Mouse (Mus musculus): ENCODE measurements around the gene Shank2. TPM values are rescaled to one million over a fixed set of nuclear protein-coding genes. Genes with fewer than 3 reads are reported as not detected.

The Shank2 gene
- polyA plus RNA-seq, 1 experiment from 2014 or later: 0.63 TPM

GRCm38 (mm10) chr7:144205837-144206236 lies 204.1 kb downstream of the Shank2 start:
- ATAC-seq (ENCODE audit: low read depth): no peak

DNA sequence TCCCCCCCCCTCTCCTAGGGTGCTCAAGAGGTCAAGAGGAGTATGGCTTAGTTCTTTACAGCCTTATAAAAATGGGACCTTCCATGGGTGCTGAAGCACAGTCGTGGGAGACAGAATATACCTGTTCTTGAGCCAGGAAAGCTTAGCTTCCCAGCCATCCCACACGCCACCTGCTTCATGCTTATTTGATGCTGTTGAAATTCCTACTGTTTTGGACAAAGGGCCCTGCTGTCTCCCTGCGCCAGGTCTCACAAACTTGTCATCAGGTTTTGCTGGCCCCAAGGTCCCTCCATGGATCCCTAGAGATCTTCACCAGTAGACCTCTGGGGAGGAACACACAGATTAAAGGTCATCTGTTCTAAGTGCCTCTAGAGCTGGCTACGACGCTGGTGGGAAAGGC lies 204.5 kb downstream of the Shank2 start:
- H3K9me3 ChIP-seq (replicated peaks; ENCODE audit: control insufficient read depth, low read length): no peaks in the 10 kb centered on the region
- no peak for ATAC-seq (ENCODE audit: low read depth)
- H3K4me1 ChIP-seq (ENCODE audit: control insufficient read depth, low read depth, low read length): no peaks in the 10 kb centered on the region
- no peak overlapping the region for H3K4me2 ChIP-seq (ENCODE audit: low read depth, low read length)
- H3K27ac ChIP-seq (ENCODE audit: low read length): no peak overlapping the region
- H3K9ac ChIP-seq (ENCODE audit: low read depth, low read length): no peak overlapping the region
- H3K4me3 ChIP-seq (ENCODE audit: low read depth, low read length): no peak overlapping the region
- no peaks in the 10 kb centered on the region for H3K36me3 ChIP-seq (ENCODE audit: control insufficient read depth, insufficient read depth)
- 65% methylated on average over 5 of the region's 5 CpGs for WGBS (ENCODE audit: insufficient replicate concordance)
- H3K27me3 ChIP-seq (ENCODE audit: control insufficient read depth, insufficient read depth, low read depth, low read length): no peaks in the 10 kb centered on the region

More at GRCm38 (mm10) chr7:144205837-144206236, 204.1 kb downstream of the Shank2 start:
- H3K9me3 ChIP-seq (replicated peaks; ENCODE audit: control insufficient read depth, low read length): no peaks in the 10 kb centered on the region
- H3K4me3 ChIP-seq (ENCODE audit: low read depth, low read length): no peak overlapping the region
- no peak overlapping the region for H3K4me2 ChIP-seq (ENCODE audit: low read depth, low read length)
- 65% methylated on average over 3 of the region's 3 CpGs for WGBS (ENCODE audit: insufficient replicate concordance)
- no peak overlapping the region for H3K9ac ChIP-seq (ENCODE audit: low read depth, low read length)
- H3K36me3 ChIP-seq (ENCODE audit: control insufficient read depth, insufficient read depth): no peaks in the 10 kb centered on the region
- H3K4me1 ChIP-seq (ENCODE audit: control insufficient read depth, low read depth, low read length): no peaks in the 10 kb centered on the region
- H3K27me3 ChIP-seq (ENCODE audit: control insufficient read depth, insufficient read depth, low read depth, low read length): no peaks in the 10 kb centered on the region
- H3K27ac ChIP-seq (ENCODE audit: low read length): no peak overlapping the region

DNA sequence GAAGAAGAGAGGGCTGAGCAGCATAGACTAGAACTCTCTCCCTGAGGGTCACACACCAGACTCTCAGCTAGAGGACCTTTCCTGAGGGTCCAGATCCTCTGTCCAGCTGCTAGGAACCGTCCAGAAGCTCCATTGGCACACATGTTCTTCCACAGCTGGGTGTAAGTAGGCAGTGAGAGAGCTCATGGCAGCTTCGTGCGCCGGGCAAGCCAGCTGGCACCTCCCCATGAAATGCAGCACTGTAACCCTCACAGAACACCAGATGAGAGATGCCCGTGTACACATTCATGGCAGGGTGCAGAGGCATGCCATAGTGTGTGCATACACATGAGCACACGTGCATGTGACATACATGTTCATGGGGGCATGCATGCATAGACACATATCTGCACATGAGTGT lies 205.4 kb downstream of the Shank2 start:
- no peaks in the 10 kb centered on the region for H3K9me3 ChIP-seq (replicated peaks; ENCODE audit: control insufficient read depth, low read length)
- WGBS (ENCODE audit: insufficient replicate concordance): 58% methylated on average over 6 of the region's 6 CpGs
- no peak for ATAC-seq (ENCODE audit: low read depth)
- H3K36me3 ChIP-seq (ENCODE audit: control insufficient read depth, insufficient read depth): no peaks in the 10 kb centered on the region
- no peaks in the 10 kb centered on the region for H3K4me1 ChIP-seq (ENCODE audit: control insufficient read depth, low read depth, low read length)
- H3K27me3 ChIP-seq (ENCODE audit: control insufficient read depth, insufficient read depth, low read depth, low read length): no peaks in the 10 kb centered on the region
- no peak overlapping the region for H3K4me3 ChIP-seq (ENCODE audit: low read depth, low read length)
- no peak overlapping the region for H3K27ac ChIP-seq (ENCODE audit: low read length)
- H3K4me2 ChIP-seq (ENCODE audit: low read depth, low read length): no peak overlapping the region
- H3K9ac ChIP-seq (ENCODE audit: low read depth, low read length): no peak overlapping the region

DNA sequence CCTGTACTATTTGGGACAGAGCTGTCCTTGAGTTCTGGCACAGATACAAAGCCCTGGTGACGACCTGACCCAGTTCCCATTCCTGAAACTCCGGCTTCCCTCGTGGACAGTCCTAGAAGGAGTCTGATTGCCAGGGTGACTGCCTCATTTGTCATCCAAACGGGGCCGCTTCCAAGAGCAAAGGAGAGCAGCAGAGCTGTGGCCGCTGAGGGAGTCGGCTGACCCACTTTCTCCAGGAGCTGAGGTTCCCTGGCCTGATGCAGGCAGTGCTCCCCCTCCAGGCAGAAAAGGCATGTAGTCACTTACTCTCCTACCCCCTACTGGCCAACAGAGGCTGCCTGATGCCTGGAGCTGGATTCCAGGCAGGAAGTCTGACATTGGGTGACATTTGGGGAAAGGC lies 206.1 kb downstream of the Shank2 start:
- Histone ChIP-seq H3K9me3 (replicated peaks; ENCODE audit: control insufficient read depth, low read length) (no peaks in the 10 kb centered on the region), H3K36me3 (ENCODE audit: control insufficient read depth, insufficient read depth) (no peaks in the 10 kb centered on the region), H3K27ac (ENCODE audit: low read length) (no peak overlapping the region), H3K4me2 (ENCODE audit: low read depth, low read length) (no peak overlapping the region), H3K27me3 (ENCODE audit: control insufficient read depth, insufficient read depth, low read depth, low read length) (no peaks in the 10 kb centered on the region), H3K4me3 (ENCODE audit: low read depth, low read length) (no peak overlapping the region), H3K4me1 (ENCODE audit: control insufficient read depth, low read depth, low read length) (no peaks in the 10 kb centered on the region), H3K9ac (ENCODE audit: low read depth, low read length) (no peak overlapping the region)
- WGBS (ENCODE audit: insufficient replicate concordance): 32% methylated on average over 7 of the region's 7 CpGs
- no peak for ATAC-seq (ENCODE audit: low read depth)

DNA sequence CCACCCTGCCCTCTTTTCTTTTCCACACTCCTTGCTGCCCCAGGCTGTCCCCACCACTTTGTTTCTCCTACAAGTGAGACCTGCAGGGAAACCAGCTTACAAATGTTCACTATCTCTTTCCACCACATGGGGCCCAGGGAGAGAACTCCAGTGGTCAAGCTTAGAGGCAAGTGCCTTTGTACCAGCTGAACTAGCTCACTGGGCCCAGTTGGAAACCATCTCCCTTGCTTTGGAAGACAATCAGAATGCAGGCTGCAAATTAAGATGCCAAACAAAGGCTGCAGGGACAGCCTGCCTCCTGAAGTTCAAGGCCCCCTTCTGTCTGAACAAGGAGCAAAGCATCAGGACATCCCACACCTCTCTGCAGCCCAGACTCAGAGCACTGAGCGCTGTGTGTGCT lies 206.9 kb downstream of the Shank2 start:
- no peak overlapping the region for H3K9ac ChIP-seq (ENCODE audit: low read depth, low read length)
- WGBS (ENCODE audit: insufficient replicate concordance): 40% methylated on average over 1 of the region's 1 CpGs
- no peak overlapping the region for H3K4me2 ChIP-seq (ENCODE audit: low read depth, low read length)
- H3K27me3 ChIP-seq (ENCODE audit: control insufficient read depth, insufficient read depth, low read depth, low read length): no peaks in the 10 kb centered on the region
- no peak for ATAC-seq (ENCODE audit: low read depth)
- no peaks in the 10 kb centered on the region for H3K9me3 ChIP-seq (replicated peaks; ENCODE audit: control insufficient read depth, low read length)
- H3K36me3 ChIP-seq (ENCODE audit: control insufficient read depth, insufficient read depth): no peaks in the 10 kb centered on the region
- no peak overlapping the region for H3K27ac ChIP-seq (ENCODE audit: low read length)
- H3K4me1 ChIP-seq (ENCODE audit: control insufficient read depth, low read depth, low read length): no peaks in the 10 kb centered on the region
- no peak overlapping the region for H3K4me3 ChIP-seq (ENCODE audit: low read depth, low read length)

DNA sequence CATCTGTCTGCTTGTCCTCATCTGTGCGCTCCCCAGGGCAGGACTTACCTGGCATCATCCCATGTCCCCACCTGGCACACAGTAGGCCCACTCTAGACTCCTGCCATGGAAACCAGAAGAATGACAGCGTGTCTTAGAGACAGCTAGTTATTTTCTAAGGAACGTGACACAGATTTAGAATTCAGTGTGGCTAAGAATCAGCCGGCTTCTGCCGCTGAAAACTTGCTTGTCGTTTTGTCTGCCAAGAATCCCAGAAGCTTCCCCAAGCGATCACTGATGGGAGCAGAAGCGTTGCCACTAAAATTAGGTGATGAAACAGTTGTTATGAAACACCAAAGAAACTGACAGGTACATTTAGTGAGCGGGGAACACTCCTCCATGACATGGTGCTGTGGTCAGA lies 208.8 kb downstream of the Shank2 start:
- no peak overlapping the region for H3K27ac ChIP-seq (ENCODE audit: low read length)
- 61% methylated on average over 9 of the region's 9 CpGs for WGBS (ENCODE audit: insufficient replicate concordance)
- no peaks in the 10 kb centered on the region for H3K4me1 ChIP-seq (ENCODE audit: control insufficient read depth, low read depth, low read length)
- ATAC-seq (ENCODE audit: low read depth): no peak
- H3K4me3 ChIP-seq (ENCODE audit: low read depth, low read length): no peak overlapping the region
- no peak overlapping the region for H3K4me2 ChIP-seq (ENCODE audit: low read depth, low read length)
- H3K9ac ChIP-seq (ENCODE audit: low read depth, low read length): no peak overlapping the region
- H3K36me3 ChIP-seq (ENCODE audit: control insufficient read depth, insufficient read depth): no peaks in the 10 kb centered on the region
- no peaks in the 10 kb centered on the region for H3K27me3 ChIP-seq (ENCODE audit: control insufficient read depth, insufficient read depth, low read depth, low read length)
- no peaks in the 10 kb centered on the region for H3K9me3 ChIP-seq (replicated peaks; ENCODE audit: control insufficient read depth, low read length)

GRCm38 (mm10) chr7:144212694-144213093 lies 211.0 kb downstream of the Shank2 start:
- ATAC-seq (ENCODE audit: low read depth): no peak
- Histone ChIP-seq H3K27me3 (ENCODE audit: control insufficient read depth, insufficient read depth, low read depth, low read length) (no peaks in the 10 kb centered on the region), H3K4me2 (ENCODE audit: low read depth, low read length) (no peak overlapping the region), H3K36me3 (ENCODE audit: control insufficient read depth, insufficient read depth) (no peaks in the 10 kb centered on the region), H3K27ac (ENCODE audit: low read length) (no peak overlapping the region), H3K4me3 (ENCODE audit: low read depth, low read length) (no peak overlapping the region), H3K9me3 (replicated peaks; ENCODE audit: control insufficient read depth, low read length) (no peaks in the 10 kb centered on the region), H3K4me1 (ENCODE audit: control insufficient read depth, low read depth, low read length) (no peaks in the 10 kb centered on the region), H3K9ac (ENCODE audit: low read depth, low read length) (no peak overlapping the region)

GRCm38 (mm10) chr7:144217192-144217591 lies 215.5 kb downstream of the Shank2 start:
- ATAC-seq (ENCODE audit: low read depth): no peak
- Histone ChIP-seq H3K36me3 (ENCODE audit: control insufficient read depth, insufficient read depth) (no peaks in the 10 kb centered on the region), H3K4me3 (ENCODE audit: low read depth, low read length) (no peak overlapping the region), H3K9ac (ENCODE audit: low read depth, low read length) (no peak overlapping the region), H3K4me2 (ENCODE audit: low read depth, low read length) (no peak overlapping the region), H3K27ac (ENCODE audit: low read length) (no peak overlapping the region), H3K9me3 (replicated peaks; ENCODE audit: control insufficient read depth, low read length) (no peaks in the 10 kb centered on the region), H3K27me3 (ENCODE audit: control insufficient read depth, insufficient read depth, low read depth, low read length) (no peaks in the 10 kb centered on the region), H3K4me1 (ENCODE audit: control insufficient read depth, low read depth, low read length) (no peaks in the 10 kb centered on the region)
- 6% methylated on average over 3 of the region's 3 CpGs for WGBS (ENCODE audit: insufficient replicate concordance)

DNA sequence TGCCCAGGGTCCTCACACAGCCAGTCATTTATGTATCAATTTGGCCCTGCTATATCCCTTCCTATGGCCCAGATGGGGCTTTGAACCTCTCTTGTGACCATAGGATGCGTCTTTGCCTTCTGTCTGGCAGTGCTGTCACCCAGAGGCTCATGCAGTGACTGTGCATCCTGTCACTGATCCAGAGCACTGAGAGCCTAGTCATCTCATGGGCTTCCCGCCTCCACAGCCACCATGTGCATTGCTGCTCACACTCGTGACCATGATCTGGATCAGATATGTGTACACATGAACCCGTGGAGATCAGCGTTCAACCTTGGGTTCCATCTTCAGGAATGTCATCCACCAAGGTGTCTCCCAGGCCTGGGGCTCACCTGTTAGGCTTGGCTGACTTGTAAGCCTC lies 227.0 kb downstream of the Shank2 start:
- WGBS (ENCODE audit: insufficient replicate concordance): 46% methylated on average over 5 of the region's 5 CpGs
- Histone ChIP-seq H3K9me3 (replicated peaks; ENCODE audit: control insufficient read depth, low read length) (no peaks in the 10 kb centered on the region), H3K4me3 (ENCODE audit: low read depth, low read length) (no peak overlapping the region), H3K27ac (ENCODE audit: low read length) (no peak overlapping the region), H3K9ac (ENCODE audit: low read depth, low read length) (no peak overlapping the region), H3K36me3 (ENCODE audit: control insufficient read depth, insufficient read depth) (no peaks in the 10 kb centered on the region), H3K4me2 (ENCODE audit: low read depth, low read length) (no peak overlapping the region), H3K4me1 (ENCODE audit: control insufficient read depth, low read depth, low read length) (no peaks in the 10 kb centered on the region), H3K27me3 (ENCODE audit: control insufficient read depth, insufficient read depth, low read depth, low read length) (no peaks in the 10 kb centered on the region)
- ATAC-seq (ENCODE audit: low read depth): no peak

GRCm38 (mm10) chr7:144229421-144229820 lies 227.7 kb downstream of the Shank2 start:
- H3K9me3 ChIP-seq (replicated peaks; ENCODE audit: control insufficient read depth, low read length): no peaks in the 10 kb centered on the region
- no peaks in the 10 kb centered on the region for H3K27me3 ChIP-seq (ENCODE audit: control insufficient read depth, insufficient read depth, low read depth, low read length)
- H3K4me2 ChIP-seq (ENCODE audit: low read depth, low read length): no peak overlapping the region
- no peak overlapping the region for H3K4me3 ChIP-seq (ENCODE audit: low read depth, low read length)
- H3K4me1 ChIP-seq (ENCODE audit: control insufficient read depth, low read depth, low read length): no peaks in the 10 kb centered on the region
- 29% methylated on average over 1 of the region's 1 CpGs for WGBS (ENCODE audit: insufficient replicate concordance)
- ATAC-seq (ENCODE audit: low read depth): no peak
- no peak overlapping the region for H3K9ac ChIP-seq (ENCODE audit: low read depth, low read length)
- no peaks in the 10 kb centered on the region for H3K36me3 ChIP-seq (ENCODE audit: control insufficient read depth, insufficient read depth)
- H3K27ac ChIP-seq (ENCODE audit: low read length): no peak overlapping the region

Measured in liver, embryonic 16.5 days (tissue).